Mouse (Mus musculus) left cerebral cortex, adult 9 months (tissue): ENCODE results near the gene Pgls.

Source experiments
- DNase-seq, 2 experiments: peaks; one replicate each; pipeline ENCODE4 v3.0.0; 2022; ENCODE audit warnings: low spot score in 2 of 2

Pgls gene

DNA sequence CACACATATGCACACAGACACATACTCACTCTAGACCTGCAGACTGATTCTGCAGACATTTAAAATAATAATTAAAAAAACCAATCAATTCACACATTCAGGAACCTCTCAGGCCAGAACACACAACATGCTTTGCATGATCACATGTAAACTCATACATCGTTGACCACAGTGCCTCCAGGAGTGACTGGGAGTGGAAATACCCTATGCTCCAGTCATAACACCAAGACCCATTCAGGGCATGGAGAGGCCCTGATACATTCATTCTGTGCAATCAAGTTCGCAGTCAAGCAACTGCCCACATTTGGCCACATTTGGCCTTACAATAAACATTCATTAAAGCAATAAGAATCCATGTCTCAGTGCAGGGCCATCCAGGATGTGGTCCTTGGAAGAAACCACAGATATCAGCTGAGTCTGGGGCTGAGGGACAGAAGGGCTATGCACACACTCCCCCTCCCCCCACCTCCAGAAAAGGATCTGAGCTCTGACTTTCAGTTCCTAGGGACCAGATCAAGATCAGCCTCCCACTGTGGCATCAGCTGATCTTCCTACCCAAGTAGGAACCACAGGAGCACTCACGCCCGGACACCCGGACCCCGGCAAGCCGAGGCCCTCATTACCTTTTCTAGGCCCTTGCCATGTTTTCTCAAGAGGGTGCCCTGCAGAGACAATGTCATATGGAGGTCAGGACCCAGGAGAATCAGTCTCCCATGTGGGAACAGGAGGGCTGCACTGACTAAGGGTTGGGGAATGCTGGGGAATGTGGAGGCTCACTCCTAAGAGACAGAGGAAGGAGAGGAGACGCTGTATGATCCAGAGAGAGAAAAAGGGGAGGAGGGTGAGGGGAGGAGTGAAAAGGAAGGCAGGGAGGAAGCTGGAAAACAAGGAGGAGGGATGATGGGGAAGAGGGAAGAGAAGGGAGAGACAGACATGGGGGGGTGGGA lies 45.4 kb downstream of the Pgls start:
- no peak for DNase-seq

- no peak for DNase-seq
Measured at GRCm38 (mm10) chr8:71638321-71638720, 46.3 kb downstream of the Pgls start.

DNA sequence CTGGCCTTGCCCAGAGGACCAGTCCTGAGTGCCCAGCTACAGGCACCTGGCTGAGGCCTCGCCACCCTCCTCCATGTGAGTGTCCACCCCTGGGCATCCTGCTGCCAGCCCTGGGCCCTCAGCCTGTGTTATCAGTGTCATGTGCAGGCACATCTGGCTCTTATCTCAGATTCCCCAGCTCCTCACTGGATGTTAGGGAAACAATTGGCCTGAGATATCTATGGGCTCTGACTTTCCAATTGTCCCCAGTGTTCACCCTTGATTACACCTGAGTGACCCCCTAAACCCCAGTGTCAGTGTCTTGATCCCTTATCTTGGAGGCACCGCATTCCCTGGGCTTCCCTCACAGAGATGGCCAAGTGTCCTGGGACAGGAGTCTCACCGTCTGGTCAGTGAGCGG lies 47.3 kb downstream of the Pgls start:
- no peak for DNase-seq

DNA sequence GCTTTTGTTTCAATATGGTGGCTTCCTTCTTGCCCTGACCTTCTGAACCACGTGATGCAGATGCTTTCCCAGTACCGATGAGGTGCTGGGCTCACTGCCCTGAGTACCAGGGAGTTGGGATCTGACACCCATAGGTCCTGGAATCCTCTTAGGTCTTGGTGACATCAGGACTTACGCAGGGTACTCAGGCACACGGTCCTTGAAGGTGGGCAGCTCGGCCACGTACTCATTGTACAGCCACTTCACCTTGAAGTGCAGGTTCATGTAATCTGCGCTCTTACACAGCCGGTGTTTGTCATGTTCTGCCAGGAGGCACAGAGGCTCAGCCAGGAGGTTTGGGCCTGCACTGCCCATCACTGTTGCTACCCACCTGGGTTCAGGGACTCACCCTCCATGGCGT lies 53.5 kb downstream of the Pgls start:
- DNase-seq: no peak
